Mouse (Mus musculus) hindbrain, postnatal 0 days (tissue): ENCODE data around the gene Sobp. TPM values are rescaled to one million over a fixed set of nuclear protein-coding genes. Genes with fewer than 3 reads are reported as not detected.

ENCODE experiments used
- ATAC-seq: fragments of 200-750 bp; cut with Nextera tagmentation; 2 replicates; pipeline ENCODE4 v1.8.0; 2017; ENCODE audit warnings: mild to moderate bottlenecking, moderate TSS enrichment, moderate library complexity
- DNase-seq: peaks from one replicate; pipeline ENCODE4 v3.0.0-alpha.2; 2015; ENCODE audit warnings: low spot score
- H3K27ac ChIP-seq: fragments of 300-500 bp; sonication (generic); 2 replicates; pipeline ENCODE4 v1.5.1; 2014; ENCODE audit warnings: mild to moderate bottlenecking
- H3K27me3 ChIP-seq: fragments of 300-500 bp; sonication (generic); 2 replicates; pipeline ENCODE4 v1.6.1; 2014; ENCODE audit warnings: low read length, mixed read lengths; ENCODE audit not compliant: insufficient read depth
- H3K36me3 ChIP-seq: fragments of 300-500 bp; sonication (generic); 2 replicates; pipeline ENCODE4 v1.6.1; 2014; ENCODE audit warnings: low read length, mixed read lengths; ENCODE audit not compliant: insufficient read depth
- H3K4me1 ChIP-seq: fragments of 300-500 bp; sonication (generic); 2 replicates; pipeline ENCODE4 v1.6.1; 2014; ENCODE audit warnings: antibody characterized with exemption, low read length, mixed read lengths; ENCODE audit not compliant: insufficient read depth
- H3K4me2 ChIP-seq: fragments of 300-500 bp; sonication (generic); 2 replicates; pipeline ENCODE4 v1.6.1; 2014; ENCODE audit warnings: low read depth, mild to moderate bottlenecking, low read length, moderate library complexity, mixed read lengths
- H3K4me3 ChIP-seq: fragments of 300-500 bp; sonication (generic); 2 replicates; pipeline ENCODE4 v1.5.1; 2014; ENCODE audit warnings: low read length
- H3K9ac ChIP-seq: fragments of 300-500 bp; sonication (generic); replicated peaks from 2 replicates; pipeline ENCODE4 v1.6.1; 2014; ENCODE audit warnings: mild to moderate bottlenecking, low read length, moderate library complexity, mixed read lengths
- H3K9me3 ChIP-seq: fragments of 300-500 bp; sonication (generic); 2 replicates; pipeline ENCODE4 v1.6.1; 2016; ENCODE audit warnings: low read length, mixed read lengths
- CTCF ChIP-seq: IDR thresholded peaks from 2 replicates; pipeline ENCODE4 v1.5.1; 2016; ENCODE audit warnings: antibody characterized with exemption, control low read depth, low read depth
- WGBS: fragments of 180-500 bp; shearing (Covaris S2); extraction: QIAGEN DNeasy Blood & Tissue Kit; methylation state at CpG from one replicate; pipeline ENCODE4 v1.1.7; 2014; 5-methylcytosine and 5-hydroxymethylcytosine counted together
- polyA plus RNA-seq: library from polyadenylated mRNA; unstranded; fragments of >200 nt; fragmentation: Nextera tagmentation; extraction: Ambion mirVana; gene quantifications from 2 replicates; pipeline ENCODE4 v1.2.1, GENCODE M21; 2015
- total RNA-seq: library from RNA; depleted of rRNA; stranded (reverse); fragments of >200 nt; gene quantifications from 2 replicates; pipeline ENCODE4 v1.2.3, GENCODE M21; 2014

The Sobp gene
- total and polyA plus RNA-seq, 2 experiments from 2014 or later = 13.8 to 21.4 TPM

GRCm38 (mm10) chr10:43162318-43162717 is 12.0 kb downstream of the Sobp start:
- Histone ChIP-seq H3K9me3 (no peaks in the 10 kb centered on the region), H3K27me3 (no peaks in the 10 kb centered on the region), H3K4me3 (no peak overlapping the region), H3K4me2 (no peak overlapping the region), H3K27ac (no peak overlapping the region), H3K4me1 (no peaks in the 10 kb centered on the region), H3K36me3 (peaks cover 5% of the 10 kb centered on the region; the same call in 1 of the 2 replicates), H3K9ac (no peak overlapping the region)
- WGBS = 51% methylated on average over 12 of the region's 12 CpGs
- ATAC-seq = no peak
- TF ChIP-seq CTCF = no peak
- DNase-seq = peak; percentile 42

GRCm38 (mm10) chr10:43159333-43159732 is 15.0 kb downstream of the Sobp start:
- no peak overlapping the region for H3K4me3 ChIP-seq
- H3K9ac ChIP-seq = no peak overlapping the region
- DNase-seq (no peak), ATAC-seq (no peak)
- no peaks in the 10 kb centered on the region for H3K27me3 ChIP-seq
- no peaks in the 10 kb centered on the region for H3K9me3 ChIP-seq
- WGBS = 75% methylated on average over 5 of the region's 5 CpGs
- H3K4me2 ChIP-seq = no peak overlapping the region
- H3K4me1 ChIP-seq = peaks cover 11% of the 10 kb centered on the region; the same call in 1 of the 2 replicates
- no peak for TF ChIP-seq CTCF
- H3K27ac ChIP-seq = no peak overlapping the region
- peaks cover 5% of the 10 kb centered on the region; the same call in 1 of the 2 replicates for H3K36me3 ChIP-seq

GRCm38 (mm10) chr10:43158917-43159316 is 15.4 kb downstream of the Sobp start:
- Histone ChIP-seq H3K27me3 (no peaks in the 10 kb centered on the region), H3K27ac (no peak overlapping the region), H3K9me3 (no peaks in the 10 kb centered on the region), H3K4me2 (no peak overlapping the region), H3K36me3 (peaks cover 5% of the 10 kb centered on the region; the same call in 1 of the 2 replicates), H3K9ac (no peak overlapping the region), H3K4me3 (no peak overlapping the region), H3K4me1 (peaks cover 11% of the 10 kb centered on the region; the same call in 1 of the 2 replicates)
- ATAC-seq = no peak
- no peak for DNase-seq
- TF ChIP-seq CTCF = no peak
- 89% methylated on average over 5 of the region's 5 CpGs for WGBS

GRCm38 (mm10) chr10:43155046-43155560 is 19.2 kb downstream of the Sobp start:
- Histone ChIP-seq H3K4me1 (peaks cover 13% of the 10 kb centered on the region; the same call in 1 of the 2 replicates), H3K36me3 (peaks cover 5% of the 10 kb centered on the region; the same call in 1 of the 2 replicates), H3K9ac (0 out of 2 replicates have a peak overlapping the region, but pooled peaks have one; percentile 24), H3K27ac (peak overlapping the region; percentile 72), H3K4me2 (peak overlapping the region; percentile 35; the same call in 1 of the 2 replicates), H3K27me3 (no peaks in the 10 kb centered on the region), H3K9me3 (no peaks in the 10 kb centered on the region), H3K4me3 (no peak overlapping the region)
- TF ChIP-seq CTCF = no peak
- DNase-seq = peak; percentile 88
- WGBS = 7% methylated on average over 12 of the region's 12 CpGs
- ATAC-seq = peak; percentile 89

GRCm38 (mm10) chr10:43152643-43153042 is 21.7 kb downstream of the Sobp start:
- TF ChIP-seq CTCF = no peak
- no peaks in the 10 kb centered on the region for H3K9me3 ChIP-seq
- H3K27ac ChIP-seq = no peak overlapping the region
- no peak overlapping the region for H3K9ac ChIP-seq
- DNase-seq (no peak), ATAC-seq (no peak)
- no peak overlapping the region for H3K4me3 ChIP-seq
- H3K4me2 ChIP-seq = no peak overlapping the region
- peaks cover 13% of the 10 kb centered on the region; the same call in 1 of the 2 replicates for H3K4me1 ChIP-seq
- WGBS = 88% methylated on average over 8 of the region's 8 CpGs
- H3K27me3 ChIP-seq = no peaks in the 10 kb centered on the region
- H3K36me3 ChIP-seq = peaks cover 6% of the 10 kb centered on the region; the same call in 1 of the 2 replicates

- no peak overlapping the region for H3K9ac ChIP-seq
- no peaks in the 10 kb centered on the region for H3K27me3 ChIP-seq
- ATAC-seq = no peak
- WGBS = 79% methylated on average over 11 of the region's 11 CpGs
- H3K4me3 ChIP-seq = no peak overlapping the region
- no peaks in the 10 kb centered on the region for H3K4me1 ChIP-seq
- no peak overlapping the region for H3K4me2 ChIP-seq
- no peak for TF ChIP-seq CTCF
- no peak for DNase-seq
- H3K36me3 ChIP-seq = 0 out of 2 replicates have a peak, but pooled peaks cover 3% of the 10 kb centered on the region
- no peak overlapping the region for H3K27ac ChIP-seq
- H3K9me3 ChIP-seq = no peaks in the 10 kb centered on the region
These were observed 25.9 kb downstream of the Sobp start for GRCm38 (mm10) chr10:43148456-43148855.

GRCm38 (mm10) chr10:43143173-43143572 is 31.2 kb downstream of the Sobp start:
- 0 out of 2 replicates have a peak, but pooled peaks cover 8% of the 10 kb centered on the region for H3K36me3 ChIP-seq
- H3K9me3 ChIP-seq = no peaks in the 10 kb centered on the region
- no peak overlapping the region for H3K4me2 ChIP-seq
- H3K9ac ChIP-seq = no peak overlapping the region
- H3K27ac ChIP-seq = no peak overlapping the region
- WGBS = 92% methylated on average over 9 of the region's 9 CpGs
- TF ChIP-seq CTCF = no peak
- no peak for ATAC-seq
- H3K4me3 ChIP-seq = no peak overlapping the region
- no peaks in the 10 kb centered on the region for H3K4me1 ChIP-seq
- no peak for DNase-seq
- no peaks in the 10 kb centered on the region for H3K27me3 ChIP-seq
